Mouse (Mus musculus) heart, adult 9 months (tissue): ENCODE measurements at regions not wholly inside any gene's neighbourhood (a gene's known extent, or its start where the extent isn't known, plus 50 kb on each side); places are given as distances from the start of the nearest gene placed in this dataset.

Experiments used
- DNase-seq, 2 experiments: peaks; one replicate each; pipeline ENCODE4 v3.0.0; 2022; ENCODE audit warnings: low spot score in 2 of 2

DNA sequence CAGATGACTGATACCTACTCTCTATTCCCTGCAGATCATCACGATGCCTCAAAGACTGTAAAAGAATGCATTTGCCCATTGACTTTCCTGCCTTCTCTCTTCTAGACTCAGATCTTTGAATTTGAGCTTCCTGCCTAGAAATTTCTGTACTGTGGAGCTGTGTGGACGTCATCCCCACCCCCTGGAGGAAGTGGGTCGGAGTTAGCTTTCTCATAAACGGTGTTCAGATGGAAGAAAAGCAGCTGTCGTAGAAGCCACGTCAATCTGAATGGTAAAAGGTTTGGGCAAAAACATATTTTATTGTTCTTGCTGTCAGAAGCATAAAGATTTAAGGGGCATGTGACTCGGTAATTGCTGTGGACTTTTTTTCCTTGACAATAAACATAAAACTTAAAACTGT lies 154.6 kb upstream of the Mvb12b start:
- DNase-seq, result no peak

DNA sequence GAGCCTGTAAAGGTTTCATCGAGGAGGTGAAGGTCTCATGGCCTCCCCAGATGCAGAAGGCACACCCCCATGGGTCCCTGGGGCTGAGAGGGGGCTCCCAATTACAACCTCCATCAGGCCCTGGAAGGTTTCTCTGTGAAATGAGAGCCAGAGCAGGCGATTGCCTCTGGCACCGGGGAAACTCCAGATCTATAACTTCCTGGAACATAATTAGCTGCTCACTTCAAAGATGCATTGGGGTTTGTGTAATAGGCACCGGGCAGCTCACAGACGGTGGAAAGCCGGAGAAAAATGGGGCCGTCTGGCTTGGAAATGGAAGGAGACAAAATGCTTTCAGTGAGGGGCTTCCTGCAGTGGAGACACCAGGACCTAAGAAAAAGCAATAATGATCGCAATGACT lies 151.2 kb upstream of the Mvb12b start:
- no peak for DNase-seq

DNA sequence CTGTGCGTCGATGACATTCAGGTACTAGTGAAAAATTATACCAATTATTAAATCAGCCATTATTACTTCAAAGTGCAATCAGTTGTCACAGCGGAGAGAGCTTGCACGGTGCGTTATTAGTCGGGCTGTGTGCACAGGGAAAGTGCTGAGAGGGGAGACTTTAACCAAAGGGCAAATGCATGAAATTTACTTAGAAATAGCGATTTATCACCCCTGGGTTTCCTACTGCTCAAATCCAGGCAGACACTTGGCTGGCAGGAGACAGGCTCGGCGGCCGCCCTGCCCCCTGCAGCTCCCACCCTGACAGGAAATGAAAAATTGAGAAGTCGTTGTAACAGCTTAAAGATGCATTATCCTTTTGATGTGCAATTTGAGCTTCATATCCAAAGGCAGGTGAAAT lies 145.5 kb upstream of the Mvb12b start:
- no peak for DNase-seq

DNA sequence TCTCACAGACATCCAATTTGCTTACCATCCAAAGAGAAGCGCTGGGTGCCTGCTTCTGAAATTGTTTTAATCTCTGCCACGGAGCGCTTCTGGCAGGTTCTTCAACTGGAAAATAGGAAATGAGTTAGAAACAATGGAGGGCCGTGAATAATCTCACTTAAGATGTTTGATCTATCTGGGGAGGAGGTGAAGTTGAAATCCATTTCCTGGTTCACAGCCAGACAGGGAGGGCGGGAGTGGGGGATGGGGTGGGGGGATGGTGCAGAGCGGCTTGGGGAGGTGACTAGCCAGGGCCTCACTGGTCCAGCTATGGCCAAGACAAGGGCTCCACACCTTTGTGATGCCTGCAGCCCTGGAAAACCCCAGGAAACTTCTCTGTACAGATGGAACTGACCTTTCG lies 143.7 kb upstream of the Mvb12b start:
- no peak for DNase-seq

DNA sequence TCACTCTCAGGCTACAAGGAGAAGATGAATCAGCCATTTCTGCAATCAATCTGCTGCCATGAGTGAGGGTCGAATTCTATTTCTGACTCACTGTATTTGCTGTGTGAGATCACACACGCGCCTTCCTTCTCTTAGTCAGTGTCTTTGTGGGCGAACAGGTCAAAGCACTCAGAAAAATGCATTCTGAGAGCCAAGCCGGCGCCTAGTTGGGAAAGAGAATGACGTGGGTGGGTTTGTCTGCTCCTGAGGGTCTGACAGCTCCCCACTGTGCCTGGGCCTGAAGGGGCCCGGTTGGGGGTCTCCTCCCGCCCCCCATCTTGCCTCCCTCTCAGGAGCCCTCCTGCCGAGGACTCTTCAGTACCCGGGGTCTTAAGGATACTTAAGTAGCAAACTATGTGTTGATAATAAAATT lies 143.3 kb upstream of the Mvb12b start:
- DNase-seq, result no peak

DNA sequence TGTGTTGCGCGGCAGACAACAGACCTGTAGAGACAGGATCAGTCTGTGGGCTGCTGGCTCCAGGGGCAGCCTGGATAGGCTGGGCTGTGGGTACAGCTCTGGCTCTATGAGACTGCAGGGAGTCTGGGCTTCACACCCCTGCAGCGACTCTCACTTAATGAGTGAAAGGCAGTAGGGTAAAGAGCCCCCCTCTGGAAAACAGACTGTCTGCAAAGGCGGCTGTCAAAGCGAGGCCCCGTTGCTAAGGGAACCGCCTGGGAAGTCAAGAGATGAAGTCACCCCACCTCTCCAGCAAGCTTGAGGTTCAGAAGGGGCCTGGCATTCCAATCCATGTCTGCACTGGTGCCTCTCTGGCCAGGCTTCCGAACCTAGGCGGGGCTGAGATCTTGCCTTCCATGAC lies 139.7 kb upstream of the Mvb12b start:
- no peak for DNase-seq

DNA sequence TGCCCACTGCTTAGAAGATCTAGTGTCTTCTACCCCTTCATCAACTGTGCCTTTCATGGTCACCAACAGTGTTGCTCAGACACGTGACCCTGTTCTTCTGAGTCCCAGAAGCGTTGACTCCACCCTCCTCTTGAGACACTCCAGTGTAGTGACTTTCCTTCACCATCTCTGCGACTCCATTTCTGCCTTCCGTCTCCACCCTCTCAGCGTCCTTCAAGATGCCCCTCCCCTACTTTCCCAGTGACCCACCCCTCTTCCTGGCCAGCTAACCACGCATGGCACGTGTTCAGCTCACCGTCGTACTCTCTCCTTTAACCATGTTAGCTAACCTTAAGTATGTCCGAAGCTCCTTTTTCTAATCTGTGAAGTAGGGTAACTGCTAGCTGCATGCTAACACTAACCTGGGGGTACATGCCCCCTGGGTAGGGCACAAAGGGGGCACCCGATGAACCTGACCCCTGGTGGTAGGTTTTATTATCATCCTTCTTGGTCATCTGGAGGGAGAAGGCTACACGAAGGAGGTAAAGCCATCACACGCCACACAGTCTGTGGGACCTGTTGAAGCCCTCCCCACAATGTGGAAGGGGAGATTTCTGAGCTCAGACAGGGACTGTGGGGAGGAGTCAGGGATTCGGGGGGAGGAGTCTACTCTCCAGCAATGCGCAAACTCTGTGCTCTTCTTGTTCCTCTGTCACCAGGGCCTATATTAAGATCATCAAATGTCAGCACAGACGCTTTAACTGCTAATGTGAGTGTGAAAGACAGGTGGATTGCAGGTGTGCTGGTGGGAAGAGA lies 139.0 kb upstream of the Mvb12b start:
- no peak for DNase-seq

DNA sequence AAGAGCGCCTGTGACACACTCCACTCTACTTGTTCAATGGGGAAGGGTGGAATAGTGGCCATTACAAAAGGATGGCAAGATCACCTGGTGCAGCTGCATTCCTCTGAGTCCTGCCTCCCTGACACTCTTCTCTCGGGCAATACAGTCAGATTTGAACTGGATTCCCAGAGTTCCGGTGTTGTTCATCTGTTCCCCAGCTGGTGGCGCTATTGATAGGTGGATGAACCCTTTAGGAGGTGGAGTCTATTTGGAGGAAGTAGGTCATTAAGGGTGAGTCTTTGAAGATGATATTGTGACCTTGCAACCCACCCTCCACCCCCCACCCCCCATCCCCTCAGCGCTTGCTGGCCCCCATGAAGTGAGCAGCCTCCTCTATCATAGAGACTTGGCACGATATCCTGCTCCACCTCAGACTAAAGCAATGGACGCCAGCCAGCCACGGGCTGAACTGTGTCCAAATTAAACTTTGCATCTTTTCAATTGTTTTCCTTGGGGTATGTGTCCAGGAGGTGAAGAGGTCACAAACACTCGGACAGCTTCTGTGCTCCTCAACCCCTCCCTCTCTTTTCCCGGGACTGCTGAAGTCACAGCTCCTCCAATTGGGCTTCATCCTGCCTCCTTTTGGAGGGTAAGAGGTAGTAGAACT lies 138.1 kb upstream of the Mvb12b start:
- DNase-seq, result peak in 1 of 2 experiments; percentile 2

DNA sequence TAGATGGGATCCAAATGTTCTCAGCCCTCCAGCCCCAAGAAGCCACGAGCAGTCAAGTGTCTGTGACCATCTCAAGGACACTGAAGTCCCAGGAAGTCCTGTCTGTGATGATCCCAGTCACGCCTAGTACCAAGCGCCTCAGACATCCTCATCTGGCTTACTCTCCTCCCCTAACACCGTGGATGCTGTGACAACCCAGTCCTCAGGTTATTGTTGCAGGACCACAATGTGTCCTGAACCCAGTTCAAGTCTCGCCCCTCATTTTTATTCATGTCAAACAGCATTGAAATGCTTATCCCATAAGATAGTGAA lies 129.4 kb upstream of the Mvb12b start:
- no peak for DNase-seq

DNA sequence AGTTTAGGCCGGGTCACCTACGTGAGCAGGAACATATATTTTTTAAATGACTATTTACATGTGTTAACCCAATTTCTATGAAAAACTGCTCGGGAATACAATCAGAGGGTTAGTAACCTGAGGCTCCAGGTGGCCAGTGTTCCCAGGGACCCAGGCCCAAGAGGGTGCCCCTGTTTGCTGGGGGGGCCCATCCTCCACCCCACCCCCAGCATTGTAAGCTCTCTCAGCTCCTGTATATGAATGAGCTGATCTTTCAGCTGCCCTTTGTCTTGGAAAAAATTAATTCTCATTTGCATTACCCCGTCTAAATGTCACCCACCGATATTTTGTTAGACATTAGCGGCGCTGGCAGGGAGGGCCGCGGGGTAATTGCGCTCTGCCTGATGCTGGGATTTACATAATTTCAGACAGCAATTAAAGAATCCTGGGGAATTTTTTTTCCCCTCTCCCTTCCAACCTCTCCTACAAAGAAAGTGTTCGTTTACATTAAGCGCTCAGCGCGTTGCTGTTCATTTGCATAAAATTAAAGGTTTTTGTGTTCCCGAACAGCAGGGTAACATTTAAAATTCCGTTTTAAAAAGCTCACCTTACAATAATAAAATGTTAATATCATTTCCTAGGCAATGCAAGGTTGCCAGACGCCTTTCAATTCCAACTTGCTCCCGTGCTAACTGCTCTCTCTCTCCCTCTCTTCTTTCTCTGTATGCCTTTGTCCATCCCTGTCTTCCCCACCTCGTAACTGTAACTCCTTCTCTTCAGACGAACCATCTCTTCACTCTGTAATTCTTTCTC lies 128.8 kb upstream of the Mvb12b start:
- no peak for DNase-seq

DNA sequence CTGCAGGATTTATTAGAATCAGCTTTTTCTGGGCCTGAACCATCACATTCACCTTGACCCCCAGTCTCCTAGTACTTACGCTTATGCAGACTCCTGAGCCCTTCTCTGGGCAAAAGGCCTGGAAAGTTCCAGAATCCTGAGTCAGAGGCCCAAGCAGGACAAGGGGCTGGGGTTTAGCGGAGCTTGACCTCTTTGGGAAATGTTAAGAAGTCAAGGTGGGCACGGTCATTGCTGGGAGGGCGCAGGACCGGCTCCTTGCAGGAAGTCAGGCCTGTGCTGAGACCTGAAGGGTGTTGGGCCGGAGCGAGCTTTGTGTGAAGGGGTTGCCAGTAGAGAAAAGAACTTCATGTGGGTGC lies 127.9 kb upstream of the Mvb12b start:
- no peak for DNase-seq

DNA sequence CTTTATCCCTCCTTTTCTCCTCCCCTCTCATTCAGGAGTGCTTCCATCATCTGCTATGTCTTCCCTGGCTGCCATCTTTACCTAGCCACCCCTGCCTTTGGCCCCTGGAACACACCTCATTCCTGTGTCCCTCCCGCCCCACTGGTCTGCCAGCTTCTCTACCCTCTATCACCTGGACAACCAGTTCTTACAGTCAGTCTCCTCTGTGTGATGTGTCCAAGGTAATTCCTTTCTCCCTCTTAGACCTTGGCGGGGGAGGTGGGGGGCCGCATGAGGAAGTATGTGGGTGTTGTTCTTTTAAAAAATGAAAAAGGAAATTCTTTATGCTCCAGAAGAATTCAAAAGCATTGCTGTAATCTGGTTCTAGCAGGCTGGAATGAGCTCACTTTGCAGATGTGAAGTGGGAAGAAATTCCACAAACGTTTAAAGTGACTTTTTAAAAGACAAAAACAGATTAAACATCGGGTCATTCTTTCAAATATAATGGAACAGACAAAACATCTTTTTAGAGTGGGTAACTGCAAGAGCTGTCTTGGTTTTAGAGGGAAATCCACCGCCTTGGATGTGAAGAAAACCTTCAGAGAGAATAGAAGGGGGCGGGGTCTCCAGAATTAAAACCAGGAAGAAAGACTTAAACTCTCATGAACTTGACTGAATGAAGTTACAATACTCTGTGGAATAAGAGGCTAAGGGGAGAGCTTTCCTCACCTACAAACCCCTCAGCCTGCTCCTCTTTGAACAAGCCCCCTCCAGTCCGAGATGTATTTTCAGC lies 127.3 kb upstream of the Mvb12b start:
- no peak for DNase-seq

DNA sequence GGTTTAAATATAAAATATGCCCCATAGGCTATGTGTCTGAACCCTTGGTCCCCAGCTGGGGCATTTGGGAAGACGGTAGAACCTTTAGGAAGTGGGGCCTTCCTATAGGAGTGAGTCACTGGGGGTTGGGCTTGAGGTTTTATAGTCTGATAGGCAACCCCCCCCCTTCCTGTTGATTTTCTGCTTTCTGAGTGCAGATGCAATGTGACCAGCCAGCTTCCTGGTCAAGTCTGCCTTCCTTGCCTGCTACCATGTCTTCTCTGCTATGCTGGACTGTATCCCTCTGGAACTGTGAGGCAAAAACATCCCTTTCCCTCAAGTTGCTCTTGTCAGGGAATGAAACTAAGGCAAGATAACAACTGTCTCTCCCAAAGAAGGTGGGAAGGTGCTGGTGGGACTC lies 122.4 kb upstream of the Mvb12b start:
- no peak for DNase-seq

DNA sequence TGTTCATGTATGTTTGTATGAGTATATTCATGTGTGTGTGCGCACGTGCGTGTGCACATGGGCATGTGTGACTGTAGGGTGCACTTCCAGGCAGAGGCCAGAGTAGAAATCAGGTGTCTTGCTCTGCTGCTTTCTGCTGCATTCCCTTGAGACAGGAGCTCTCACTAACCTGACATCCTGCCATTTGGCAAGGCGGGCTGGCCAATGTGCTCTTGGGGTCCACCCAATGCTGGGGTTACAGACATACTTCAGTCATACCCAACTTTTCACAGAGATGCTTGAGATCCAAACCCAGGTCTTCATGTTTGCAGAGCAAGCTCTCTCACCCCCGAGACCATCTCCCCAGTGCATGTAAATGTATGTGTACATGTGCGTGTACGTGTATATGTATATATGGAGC lies 120.2 kb upstream of the Mvb12b start:
- DNase-seq, result no peak

DNA sequence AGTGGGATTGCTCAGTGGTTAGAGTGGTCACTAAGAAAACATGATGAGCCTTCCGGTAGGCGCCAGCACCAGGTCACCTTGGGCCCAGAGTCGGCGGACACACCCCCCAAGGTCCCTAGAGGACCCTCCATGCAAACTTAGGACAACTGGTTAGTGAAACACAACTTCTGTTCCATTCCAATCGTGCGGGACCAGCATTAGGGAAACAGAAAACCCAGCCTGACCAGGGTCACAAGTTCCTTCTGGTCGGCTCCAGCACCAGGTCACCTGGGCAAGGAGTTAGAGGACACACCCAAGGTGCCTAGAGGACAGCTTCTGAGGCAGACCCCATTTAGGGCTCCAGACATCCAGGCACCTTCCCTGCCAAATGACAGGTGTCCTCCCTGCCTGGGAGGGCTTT lies 109.4 kb upstream of the Mvb12b start:
- no peak for DNase-seq

DNA sequence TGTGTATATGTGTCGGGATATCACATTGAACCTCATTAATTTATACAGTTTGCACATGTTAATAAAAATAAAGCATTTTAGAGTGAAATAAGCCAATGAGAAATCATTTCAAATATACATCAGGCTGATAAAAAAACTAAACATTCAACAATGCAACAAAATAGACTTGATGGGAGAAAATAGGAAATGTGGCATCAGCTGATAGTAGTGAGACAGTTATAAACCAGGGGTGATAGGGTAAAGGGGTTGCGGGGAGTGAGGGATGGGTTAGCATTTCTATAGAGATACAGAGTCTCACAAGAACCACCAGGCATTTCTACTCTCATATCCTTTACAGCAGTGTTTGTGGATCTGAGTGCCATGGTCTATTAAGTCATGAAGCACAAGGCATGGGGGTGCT lies 108.6 kb upstream of the Mvb12b start:
- DNase-seq, result no peak

DNA sequence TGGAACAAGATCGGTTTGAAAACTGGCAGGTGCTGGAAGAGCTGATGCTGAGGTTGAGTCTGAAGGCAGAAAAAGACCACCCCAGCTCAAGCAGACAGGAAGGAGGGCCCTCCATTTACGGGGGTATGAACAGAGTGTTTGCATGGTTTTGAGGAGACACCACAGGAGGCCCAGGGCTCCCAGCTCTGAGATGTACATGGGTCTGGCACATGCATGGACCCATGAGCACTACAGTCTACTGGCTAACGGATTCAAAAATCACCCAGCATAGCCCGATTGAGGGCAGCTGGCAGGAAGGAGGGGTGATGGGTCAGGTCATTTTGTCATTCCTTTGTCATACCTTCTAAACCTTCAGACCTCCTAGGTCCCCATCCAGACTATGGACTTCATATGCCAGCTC lies 103.6 kb upstream of the Mvb12b start:
- DNase-seq, result no peak

DNA sequence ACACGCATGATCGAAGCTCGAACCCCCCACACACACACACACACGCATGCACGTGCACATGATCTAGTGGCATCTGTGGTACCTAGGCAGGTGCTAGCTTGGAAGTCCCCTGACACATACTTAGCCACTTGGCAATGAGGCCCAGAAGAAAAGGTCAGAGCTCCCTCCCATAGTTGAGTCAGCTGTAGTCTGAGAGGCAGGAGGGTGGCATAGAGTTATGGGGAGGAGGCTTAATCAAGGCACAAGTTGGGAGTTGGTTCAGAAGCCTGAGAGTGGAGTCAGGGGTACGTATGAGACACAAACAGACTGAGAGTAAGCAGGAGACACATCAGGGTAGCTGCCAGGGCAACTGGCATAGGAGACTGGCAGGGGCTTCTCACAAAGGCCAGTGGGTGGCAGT lies 103.0 kb upstream of the Mvb12b start:
- DNase-seq, result no peak

DNA sequence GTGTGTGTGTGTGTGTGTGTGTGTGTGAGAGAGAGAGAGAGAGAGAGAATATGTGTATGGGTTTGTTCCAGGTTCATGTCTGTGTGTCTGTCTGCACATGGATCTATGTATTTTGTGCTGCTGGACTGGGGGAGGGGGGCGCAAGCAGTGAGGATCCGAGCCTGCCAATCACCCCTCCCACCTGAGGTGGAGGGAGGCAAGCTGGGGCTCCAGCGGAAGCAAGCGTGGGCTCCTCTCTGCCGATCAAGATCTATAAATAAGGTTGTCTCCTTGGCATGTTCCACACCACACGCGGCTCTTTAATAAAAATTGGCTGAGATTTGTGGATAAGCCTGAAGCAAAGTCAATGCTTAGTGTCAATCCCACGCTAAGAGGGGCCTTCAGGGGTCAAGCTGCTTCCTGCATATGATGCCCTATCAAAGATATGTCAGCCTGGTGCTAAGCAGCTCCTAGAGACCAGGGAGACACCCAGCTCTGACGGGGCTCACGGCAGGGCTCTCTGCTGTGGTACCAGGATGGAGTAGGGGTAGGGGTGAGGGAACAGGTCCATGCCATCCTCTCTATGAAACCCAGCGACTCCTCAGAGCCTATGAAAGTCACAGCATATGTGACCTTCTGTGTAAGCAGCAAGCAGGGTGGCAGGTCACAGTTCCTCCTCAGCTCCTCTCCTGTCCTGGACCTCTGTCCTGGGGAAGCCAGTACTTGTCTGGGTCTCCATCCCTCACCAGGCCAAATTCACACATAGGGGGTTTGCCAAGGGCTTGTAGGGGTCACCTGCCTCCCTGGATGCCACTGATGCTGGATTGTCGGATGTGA lies 102.0 kb upstream of the Mvb12b start:
- DNase-seq, result no peak

DNA sequence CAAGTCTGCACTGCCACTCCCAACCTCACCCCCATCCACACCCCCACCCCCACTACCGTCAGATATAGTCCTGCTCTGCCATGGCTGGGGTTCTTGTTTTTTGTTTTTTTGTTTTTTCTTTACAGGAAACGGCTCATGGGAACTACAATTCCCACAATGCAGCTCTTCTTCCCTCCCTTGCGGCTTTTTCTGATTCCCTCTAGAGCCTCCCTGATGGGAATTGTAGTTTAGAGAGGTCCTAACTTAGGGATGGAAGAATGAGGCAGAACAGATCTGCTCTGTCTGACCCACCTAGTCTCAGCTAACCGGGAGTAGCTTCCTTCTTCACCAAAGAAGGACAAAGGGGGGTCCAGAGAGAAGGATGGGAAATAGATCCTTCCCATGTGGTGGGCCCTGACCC lies 98.7 kb upstream of the Mvb12b start:
- DNase-seq, result peak; percentile 4 to 18

DNA sequence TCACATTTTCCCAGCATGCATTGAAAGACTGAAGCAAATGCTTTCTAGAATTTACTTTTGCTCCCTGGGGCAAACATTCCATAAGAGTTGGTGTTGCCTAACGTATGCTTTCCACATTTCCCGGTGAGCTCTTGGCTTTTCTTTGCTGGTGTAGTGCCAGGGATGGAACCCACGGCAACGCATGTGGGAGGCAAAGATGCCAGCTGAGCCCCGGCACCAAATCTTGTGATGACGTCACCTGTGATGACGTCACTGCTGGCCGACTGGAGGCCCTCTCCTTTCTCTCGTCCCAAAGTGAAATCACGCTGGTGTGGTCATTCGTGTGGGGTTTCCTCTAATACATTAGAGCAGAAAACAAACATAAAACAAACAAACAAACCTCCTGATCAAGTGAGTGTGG lies 97.6 kb upstream of the Mvb12b start:
- DNase-seq, result no peak
